Mouse (Mus musculus) small intestine, adult 2 months (tissue): ENCODE measurements around the gene Tmem86a.

Experiments
- CTCF ChIP-seq: fragments of 200-500 bp; IDR thresholded peaks from 2 replicates; pipeline ENCODE4 v1.5.1; 2012; ENCODE audit warnings: low read depth, mild to moderate bottlenecking, control low read depth, inconsistent platforms, low read length, moderate library complexity, mixed read lengths; ENCODE audit not compliant: insufficient replicate concordance, insufficient read length; ENCODE audit errors: extremely low read depth
- POLR2A ChIP-seq: fragments of 200-500 bp; IDR thresholded peaks from 2 replicates; pipeline ENCODE4 v1.6.1; 2012; ENCODE audit warnings: low read depth, mild to moderate bottlenecking, control low read depth, inconsistent platforms, low read length, moderate library complexity

DNA sequence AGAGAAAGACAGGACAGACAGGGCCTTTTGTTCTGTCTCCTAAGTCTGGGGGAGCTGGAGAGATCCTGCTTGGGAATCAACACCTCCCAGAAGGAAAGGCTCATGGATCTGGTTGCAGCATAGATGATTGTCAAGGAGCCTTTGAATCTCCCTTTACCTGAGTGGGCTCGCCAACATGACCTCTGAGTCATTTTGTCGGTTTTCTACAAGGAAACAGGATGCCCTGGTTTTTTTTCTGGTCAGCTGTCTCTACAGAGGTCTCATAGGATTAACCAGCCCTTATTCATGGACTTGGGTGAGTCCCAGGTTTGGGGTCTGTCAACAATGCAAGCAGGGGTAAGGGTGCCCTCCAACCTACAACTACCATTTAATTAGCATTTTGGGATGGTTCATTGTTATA is 52.6 kb downstream of the Tmem86a start:
- no peak for TF ChIP-seq POLR2A
- TF ChIP-seq CTCF = no peak
